Mouse (Mus musculus): ENCODE data around the gene BC030499. TPM values are rescaled to one million over a fixed set of nuclear protein-coding genes. Genes with fewer than 3 reads are reported as not detected.

Gene BC030499
- total RNA-seq, 4 experiments from 2014 or later, result 0.26 to 1.8 (median 1.5) TPM

DNA sequence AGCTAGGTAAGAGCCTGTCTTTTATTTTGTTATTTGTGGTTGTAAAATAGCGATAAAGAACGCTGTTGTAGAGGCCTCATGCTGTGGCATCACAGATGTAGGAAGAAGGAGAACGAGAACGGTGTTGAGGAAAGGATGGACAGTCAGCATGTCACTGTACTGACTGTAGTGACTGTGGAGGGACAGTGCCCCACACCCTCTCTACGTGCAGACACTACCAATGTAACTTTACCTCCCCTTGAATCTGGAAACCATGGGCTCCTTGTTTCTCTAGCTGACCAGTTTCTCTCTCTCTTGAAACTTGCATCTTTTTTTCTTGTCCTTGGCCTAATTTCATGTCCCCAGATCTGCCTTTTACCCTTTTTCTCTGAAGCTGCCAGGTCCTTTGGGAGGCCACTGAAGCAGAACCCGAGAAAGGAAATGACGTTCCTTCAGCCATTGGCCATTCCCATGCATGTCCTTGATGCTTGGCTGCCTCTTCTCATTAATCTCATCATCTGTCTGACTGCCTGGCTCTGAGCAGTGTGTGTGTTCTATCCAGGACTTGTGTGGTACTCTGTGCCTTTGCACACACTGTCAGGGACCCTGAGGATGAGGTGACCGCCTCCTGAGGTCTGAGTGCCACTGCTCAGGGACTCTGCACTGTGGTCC, 20.3 kb downstream of the BC030499 start:
- peak; percentile 57 for DNase-seq

DNA sequence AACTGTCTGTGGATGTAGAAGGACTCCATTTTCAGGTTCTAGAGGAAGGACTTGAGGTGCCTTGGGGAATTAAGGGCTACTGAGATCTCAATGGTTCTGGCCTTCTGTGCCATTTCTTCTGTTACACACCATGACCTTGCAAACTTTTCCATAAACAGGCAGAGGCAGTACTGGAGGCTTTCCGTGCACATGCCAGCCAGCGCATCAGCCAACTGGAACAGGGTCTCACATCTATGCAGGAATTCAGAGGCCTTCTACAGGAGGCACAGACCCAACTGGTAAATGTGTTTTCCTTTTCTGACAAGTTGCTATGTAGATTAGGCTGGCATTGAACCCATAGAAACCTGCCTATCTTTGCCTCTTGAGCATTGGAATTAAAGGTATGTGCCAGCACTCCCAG, 23.0 kb downstream of the BC030499 start:
- DNase-seq, result no peak

DNA sequence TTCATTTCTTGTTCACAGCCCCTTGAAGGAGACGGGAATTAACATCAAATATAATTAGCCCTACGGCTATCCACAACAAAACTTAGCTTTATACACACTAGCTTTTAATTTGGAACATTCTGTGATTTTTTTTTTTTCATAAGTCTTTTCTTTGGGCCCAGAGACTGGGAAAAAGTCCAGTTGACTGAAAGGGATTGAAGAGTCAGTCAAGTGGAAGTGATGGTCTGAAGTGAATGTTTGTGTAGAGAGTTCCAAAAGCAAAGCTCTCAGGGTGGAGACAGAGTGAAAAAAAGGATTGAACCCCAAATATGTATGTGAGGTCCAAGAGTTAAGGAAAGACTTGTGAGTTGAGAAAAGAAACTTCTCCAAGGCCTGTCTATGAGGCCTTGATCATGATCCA, 27.8 kb downstream of the BC030499 start:
- DNase-seq, result no peak

DNA sequence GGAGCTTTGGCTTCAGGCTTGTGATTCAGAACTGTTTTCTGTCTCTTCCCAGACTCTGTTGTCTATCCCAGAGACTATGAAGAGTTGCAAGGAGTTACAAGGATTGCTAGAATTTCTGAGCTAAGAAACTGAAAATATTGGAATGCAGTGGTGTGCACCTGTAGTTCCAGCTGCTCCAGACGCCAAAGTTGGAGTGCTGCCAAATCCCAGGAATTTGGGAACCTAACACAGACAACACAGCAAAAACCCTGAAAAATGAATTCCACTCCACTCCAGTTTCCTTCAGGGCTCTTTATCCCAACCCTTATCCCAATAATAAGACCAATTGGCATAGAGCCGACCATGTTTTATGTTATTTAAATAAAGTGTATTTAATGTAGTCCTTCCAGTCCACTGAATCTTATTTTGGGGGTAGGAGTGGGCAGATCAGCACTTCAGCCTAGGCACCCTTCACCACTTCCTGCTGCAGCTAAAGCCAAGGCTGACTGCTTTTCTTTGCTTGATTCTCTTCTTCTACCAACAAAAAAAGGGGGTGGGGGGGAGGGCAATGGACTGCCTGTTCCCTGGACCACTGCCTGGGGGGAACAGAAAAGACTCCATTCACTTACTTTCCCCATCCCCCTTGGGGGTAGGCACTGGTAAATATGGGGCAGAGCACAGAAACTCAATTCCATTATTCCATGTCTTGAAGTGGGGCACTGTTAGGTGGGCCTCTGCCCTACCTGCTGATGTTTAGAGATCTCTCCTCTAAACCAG, 31.6 kb downstream of the BC030499 start:
- no peak for DNase-seq

DNA sequence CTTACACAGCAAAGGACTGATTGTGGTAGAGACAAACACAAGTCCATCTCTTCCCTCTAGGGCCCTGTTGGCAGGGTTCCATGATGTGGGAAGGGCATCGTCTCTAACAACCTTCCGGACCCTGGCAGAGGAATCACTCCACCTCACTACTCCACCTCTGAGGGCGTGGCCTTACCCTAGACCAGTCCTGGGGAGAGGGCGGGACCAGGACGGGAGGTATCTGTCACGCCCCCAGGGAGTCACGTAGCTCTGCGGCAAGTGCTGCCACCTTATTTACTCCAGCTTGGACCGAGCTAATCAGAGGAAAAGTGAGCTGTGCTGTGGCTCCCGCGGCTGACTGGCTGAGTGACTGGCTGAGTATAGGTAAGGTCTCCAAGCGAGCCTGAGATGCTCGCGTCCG, 32.2 kb downstream of the BC030499 start, which contains the start of gene Aldoc:
Gene Aldoc, plus strand, starts transcription at position 109 of the 400 bp plus-strand sequence.
- peak; percentile 89 for DNase-seq

DNA sequence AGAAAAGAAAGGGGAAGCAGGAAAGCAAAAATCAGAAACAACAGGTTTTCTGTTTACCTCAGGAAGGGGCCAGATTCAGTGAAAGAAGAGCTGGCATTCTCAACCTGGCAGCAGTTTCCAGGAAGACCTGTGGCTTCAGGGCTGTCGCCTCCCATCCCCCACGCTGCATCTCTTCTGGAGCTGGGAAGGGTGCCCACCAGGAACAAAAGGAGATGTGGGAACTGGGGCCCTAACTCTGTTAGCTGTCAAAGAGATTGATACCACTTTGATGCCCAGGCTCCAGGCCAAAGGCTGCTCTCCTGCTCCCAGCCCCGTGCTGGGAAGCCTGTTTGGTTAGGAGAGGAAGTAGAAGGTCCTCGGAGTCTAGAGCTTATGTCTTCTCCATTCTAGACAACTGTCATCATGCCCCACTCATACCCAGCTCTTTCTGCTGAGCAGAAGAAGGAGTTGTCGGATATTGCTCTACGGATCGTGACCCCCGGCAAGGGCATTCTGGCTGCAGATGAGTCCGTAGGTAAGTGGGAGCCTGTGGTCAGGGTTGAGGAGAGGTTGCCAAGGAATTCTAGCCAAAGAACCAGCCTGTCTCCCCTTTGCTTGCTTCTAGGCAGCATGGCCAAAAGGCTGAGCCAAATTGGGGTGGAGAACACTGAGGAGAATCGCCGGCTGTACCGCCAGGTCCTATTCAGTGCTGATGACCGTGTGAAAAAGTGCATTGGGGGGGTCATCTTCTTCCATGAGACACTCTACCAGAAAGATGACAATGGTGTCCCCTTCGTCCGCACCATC, 33.6 kb downstream of the BC030499 start:
- no peak for DNase-seq

DNA sequence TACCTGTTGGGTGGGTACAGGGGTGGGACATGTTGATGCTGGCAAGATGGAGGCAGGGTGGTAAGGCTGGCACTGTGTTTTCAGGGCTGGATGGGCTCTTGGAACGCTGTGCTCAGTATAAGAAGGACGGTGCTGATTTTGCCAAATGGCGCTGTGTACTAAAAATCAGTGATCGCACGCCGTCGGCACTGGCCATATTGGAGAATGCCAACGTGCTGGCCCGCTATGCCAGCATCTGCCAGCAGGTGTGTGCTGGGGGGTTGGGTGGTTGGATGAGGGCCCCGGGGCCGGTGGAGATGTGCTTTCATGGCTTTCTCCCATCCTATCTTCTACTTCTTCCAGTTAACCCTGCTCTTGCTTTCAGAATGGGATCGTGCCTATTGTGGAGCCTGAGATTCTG, 34.3 kb downstream of the BC030499 start:
- DNase-seq, result no peak

DNA sequence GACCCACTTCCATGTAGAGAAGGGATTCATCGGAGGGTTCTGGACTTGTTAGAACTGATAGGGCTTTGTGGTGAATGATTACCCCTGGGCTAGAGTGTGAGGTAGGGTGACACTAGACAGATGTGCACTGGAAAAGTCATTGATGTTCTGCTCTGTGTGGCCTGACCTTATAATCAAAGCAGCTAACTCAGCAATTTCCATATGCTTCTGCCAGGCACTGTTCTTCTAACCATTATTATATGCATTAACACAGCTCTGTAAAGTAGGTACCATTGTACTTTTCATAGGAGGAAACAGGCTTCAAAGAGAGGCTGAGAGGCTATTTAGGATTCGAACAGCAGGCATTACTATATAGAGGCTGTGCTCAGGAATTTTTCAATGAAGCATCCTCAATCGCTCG, 36.6 kb downstream of the BC030499 start:
- no peak for DNase-seq

DNA sequence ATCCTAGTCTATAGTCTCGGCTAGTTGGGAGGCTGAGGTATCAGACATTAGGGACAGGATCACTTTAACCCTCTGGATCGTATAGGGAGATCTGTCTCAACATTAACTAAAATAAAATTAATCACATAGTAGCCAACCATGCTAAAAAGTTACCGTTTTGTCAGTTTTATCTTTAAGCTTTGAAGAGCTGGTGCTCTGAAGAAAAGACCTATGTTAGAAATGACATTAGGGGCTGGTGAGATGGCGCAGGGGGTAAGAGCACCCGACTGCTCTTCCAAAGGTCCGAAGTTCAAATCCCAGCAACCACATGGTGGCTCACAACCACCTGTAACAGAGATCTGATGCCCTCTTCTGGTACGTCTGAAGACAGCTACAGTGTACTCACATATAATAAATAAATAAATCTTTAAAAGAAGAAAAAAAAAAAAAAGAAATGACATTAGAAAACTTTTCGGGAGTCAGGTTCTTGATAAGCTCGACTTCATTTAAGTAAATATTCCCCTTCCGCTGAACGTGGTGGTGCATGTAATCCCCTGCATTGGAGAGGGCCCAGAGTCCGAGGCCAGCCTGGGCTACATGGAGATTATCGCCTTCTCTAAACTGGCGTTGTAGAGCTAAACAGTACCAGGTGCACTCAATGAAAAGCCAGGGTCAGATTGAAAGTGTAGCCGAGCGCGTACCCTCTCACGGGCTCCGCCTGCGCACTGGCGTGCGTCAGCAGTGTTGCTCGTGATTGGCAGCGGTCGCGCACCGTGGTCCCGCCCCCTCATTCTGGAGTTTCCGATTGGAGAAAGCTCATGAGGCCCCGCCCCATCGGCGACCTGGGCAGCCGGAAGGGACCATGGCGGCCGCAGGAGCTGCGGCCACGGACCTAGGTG, 37.2 kb downstream of the BC030499 start, which contains the start of gene Pigs:
Gene Pigs, plus strand, starts transcription at position 782 of the 878 bp plus-strand sequence.
- DNase-seq, result peak; percentile 95

DNA sequence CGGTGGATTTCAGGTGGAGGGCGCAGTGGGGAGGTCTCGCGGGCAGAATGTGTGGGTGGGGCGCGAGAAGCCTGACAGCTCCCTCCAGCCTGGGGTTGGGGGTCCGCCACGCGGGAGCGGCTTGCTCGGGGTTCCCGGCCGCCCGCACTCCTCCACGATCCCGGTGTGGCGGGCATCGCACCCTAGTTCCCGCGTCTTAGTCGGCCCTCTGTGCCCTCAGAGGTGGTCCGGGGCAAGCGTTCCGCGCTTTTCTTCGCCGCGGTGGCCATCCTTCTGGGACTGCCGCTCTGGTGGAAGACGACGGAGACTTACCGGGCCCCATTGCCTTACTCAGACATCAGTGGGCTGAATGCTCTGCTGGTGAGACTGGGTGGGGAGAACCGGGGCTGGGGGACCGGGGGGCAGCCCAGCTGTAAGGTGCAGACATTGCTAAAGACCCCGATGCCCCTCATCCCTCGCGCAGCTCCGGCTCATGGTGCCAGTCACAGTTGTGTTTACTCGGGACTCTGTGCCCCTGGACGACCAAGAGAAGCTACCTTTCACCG, 37.9 kb downstream of the BC030499 start:
- DNase-seq, result no peak

DNA sequence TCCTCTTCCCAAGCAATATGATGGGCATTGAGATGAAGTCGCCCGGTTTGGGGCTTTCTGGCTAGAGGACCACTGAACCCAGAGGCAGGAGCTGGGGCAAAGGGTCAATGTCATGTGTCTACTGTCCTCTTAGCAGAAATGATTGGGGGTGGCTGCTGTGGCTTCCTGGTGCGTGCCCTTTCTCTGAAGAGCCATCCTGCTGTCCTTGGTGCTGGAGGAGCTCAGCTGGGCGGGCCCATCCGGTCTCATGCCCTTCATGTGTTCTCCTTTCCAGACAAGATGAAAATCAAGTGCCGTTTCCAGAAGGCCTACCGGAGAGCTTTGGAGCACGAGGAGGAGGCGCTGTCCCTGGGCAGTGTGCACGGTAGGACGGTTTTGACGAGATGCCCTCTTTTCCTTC, 42.0 kb downstream of the BC030499 start:
- DNase-seq, result no peak

DNA sequence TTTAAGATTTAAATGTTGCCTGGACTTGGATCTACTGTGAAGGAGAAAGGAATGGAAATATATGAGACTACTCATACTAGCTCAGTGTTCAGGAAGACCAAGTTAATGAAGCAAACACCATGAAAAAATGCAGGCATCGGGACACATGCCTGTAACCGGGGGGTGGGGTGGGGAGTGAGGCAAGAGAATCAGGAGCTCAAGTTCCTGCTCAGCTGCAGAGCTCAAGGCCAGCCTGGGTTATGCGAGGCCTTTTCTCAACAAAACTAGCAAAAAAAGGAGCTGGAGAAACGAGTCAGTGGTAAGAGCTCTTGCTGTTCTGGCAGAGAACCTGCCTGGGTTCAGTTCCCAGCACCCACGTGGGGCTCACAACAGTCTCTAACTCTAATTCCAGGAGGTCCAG, 43.4 kb downstream of the BC030499 start:
- DNase-seq, result no peak

DNA sequence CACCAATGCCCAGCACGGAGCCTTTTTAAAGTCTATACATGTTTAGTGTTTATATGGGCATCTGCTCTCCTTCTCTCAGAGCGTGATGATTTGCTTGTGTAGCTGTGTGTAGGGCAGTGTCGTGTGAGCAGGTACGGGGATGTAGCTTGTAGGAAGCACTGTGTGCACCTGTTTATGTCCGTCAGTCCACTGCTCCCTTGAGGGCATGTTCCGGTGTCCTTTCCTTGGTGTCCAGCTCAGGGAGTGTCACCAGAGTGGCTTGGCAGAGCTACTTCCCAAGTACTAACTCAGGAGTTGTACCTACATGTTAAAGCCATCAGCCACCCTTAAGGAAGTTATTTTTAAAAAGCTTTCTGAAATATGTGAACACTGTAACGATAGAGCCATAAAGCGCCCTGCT, 46.4 kb downstream of the BC030499 start:
- no peak for DNase-seq

DNA sequence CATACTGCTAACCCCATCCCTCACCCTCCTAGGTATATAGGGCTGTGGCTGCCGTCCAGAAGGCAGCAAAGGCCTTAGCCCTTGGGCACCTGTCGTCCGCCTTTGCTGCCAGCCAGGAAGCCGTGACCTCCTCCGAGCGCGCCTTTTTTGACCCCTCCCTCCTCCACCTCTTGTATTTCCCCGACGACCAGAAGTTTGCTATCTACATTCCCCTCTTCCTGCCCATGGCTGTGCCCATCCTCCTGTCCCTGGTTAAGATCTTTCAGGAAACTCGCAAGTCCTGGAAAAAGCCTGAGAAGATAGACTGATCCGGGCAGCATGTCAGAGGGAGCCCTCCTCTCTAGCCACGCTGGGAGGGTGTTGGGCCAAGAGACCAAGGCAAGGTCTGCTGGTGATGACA, 51.1 kb downstream of the BC030499 start:
- no peak for DNase-seq

DNA sequence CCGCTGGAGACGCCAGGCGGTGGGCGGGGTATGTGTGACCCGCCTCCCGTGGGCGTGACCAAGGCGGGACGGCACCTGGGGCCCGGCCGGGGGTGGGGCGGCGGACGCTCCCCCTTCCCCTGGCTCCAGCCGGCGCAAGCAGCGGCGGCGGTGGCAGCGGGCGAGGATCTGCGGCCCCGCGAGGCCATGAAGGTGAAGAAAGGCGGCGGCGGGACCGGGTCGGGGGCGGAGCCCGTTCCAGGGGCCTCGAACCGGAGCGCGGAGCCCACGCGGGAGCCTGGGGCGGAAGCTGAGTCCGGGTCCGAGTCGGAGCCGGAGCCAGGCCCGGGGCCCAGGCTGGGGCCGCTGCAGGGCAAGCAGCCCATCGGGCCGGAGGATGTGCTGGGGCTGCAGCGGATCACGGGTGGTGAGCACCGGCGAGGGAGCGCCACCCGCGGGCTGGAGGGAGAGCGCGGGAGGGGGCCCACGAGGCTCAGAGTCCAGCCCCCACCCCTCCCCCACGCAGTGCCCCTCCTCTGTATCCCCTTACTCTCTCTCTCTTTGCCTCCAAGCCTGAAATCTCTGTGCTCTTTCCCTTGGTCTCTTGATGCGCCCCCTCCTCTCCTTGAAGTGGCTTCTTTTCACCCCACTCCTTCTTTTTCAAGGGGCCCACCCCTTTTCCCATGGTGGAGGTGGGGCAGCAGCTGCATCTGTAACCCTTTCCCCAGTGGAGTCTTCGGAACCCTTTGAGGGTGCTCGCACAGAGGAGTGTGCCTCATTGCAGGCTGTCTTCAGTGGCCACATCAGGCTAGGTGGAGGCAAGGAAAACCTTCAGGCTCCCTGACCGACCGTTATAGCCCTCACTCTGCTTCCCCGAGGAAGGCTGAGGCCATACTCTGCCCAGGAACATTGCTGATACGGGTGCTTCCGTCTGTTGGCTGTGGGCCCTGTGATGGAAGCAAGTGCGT, 53.0 kb downstream of the BC030499 start, which contains the start of gene Unc119:
Gene Unc119, plus strand, starts transcription at position 102 of the 947 bp plus-strand sequence.
- peak; percentile 74 for DNase-seq

DNA sequence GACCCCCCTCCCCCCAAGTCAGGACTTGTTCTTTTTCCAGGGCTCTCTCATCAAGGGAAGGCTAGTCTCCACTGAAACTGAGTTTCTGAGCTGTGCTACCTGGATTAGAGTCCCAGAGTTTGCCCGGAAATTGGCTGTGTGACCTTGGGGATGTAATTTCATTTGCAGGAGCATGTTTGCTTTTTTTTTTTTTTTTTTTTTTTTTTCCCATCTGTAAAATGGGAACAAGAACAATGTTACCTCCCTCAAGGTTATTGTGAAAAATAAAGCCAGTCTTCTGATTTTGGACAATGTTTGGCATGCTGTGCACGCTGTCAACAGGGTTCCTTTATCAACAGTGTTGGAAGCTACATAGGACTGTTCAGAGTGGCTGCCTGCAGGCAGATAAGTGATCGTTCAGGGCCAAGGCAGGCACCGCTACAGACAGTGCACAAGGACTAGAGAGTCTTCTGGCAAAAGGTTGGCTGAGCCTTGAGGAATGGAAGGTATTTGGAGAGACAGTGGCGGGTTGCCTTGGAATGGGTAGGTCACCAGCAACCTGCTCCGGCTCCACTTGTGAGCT, 53.8 kb downstream of the BC030499 start:
- DNase-seq, result no peak

DNA sequence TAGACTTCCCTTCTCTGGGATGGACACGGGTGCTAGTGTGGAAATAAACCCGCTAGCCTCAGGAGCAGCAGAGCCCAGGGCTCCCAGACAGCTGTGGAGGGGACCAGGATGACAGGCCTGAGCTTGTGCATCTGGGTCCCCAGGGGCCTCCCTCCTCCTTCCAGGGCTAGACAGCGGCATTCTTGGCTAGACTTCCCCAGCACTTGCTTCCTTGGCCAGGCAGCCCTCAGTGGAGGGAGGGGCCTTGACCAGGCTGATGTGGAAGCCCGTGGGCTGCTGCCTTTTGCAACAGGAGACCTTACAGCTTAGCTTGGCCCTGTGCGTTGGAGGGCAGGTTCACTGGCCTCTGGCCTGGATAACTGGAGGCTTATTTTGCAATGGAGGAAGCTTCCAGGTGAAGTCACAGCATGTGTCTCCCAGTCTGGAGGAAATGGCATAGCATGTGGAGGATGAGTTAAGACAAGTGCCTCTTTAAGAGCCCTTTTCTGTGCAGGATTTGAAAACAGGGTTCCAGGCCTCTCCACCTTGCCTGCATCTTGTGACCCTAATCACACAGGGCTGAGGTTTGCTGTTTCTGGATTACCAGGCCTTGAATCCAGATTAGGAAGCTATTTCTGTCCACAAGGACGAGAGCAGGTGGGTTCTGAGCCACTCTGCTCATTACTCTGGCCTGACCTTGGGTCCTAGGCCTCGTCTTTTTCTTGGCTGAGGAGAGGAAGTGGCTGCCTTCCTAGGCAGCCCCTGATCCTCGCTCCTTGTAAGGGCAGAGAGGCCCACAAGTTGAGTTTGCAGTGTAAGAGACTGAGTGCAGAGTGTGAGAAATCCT, 54.5 kb downstream of the BC030499 start:
- peak; percentile 55 for DNase-seq

DNA sequence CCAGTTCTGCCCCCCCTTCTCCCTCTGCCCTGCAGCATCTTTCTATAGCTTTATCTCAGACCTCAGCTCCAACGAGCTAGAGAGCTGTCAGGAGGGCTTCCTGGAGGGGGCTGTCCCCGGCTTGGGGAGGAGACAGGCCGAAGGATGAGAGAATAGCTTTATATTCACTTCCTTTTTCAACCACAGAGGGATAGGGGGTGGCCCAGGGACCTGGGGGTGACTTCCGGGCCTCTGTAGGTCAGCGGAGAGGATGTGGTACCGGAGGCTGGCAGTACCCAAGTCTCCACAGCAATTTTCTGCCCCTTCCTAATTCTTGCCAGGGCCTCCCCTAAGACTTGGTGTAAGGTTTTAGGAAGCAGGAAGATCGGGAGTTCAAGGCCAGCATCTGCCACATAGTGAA, 55.2 kb downstream of the BC030499 start:
- DNase-seq, result no peak

All from adrenal gland, adult 8-10 months (tissue).